Mouse (Mus musculus) left cerebral cortex, adult 6 months (tissue): ENCODE data around the gene Nt5c1b. TPM values are rescaled to one million over a fixed set of nuclear protein-coding genes. Genes with fewer than 3 reads are reported as not detected.

ENCODE experiments used
- long read RNA-seq, 2 experiments: library from polyadenylated mRNA; unstranded; transcript quantifications; one replicate each; pipeline ENCODE4 v2.0.0; 2019 to 2020
- polyA plus RNA-seq: library from polyadenylated mRNA; unstranded; fragments of <200 nt; fragmentation: Nextera tagmentation; gene quantifications from 2 replicates; pipeline ENCODE4 v1.2.3, GENCODE M21; 2021

Gene Nt5c1b
- not detected in 2 replicates for polyA plus RNA-seq
- long read RNA-seq, experiment 1: 0 reads
- long read RNA-seq, experiment 2: 0 reads

GRCm38 (mm10) chr12:10369673-10370072 lies at the start of gene Nt5c1b:
Gene Nt5c1b, plus strand, starts transcription at chr12:10369973.

GRCm38 (mm10) chr12:10390671-10391441 lies 21.1 kb downstream of the Nt5c1b start, which contains the start of gene Rdh14:
Gene Rdh14, plus strand, starts transcription at chr12:10390772.

Other genes starting within 250 kb of the Nt5c1b start
- gene Rdh14, start 20.8 kb downstream of the Nt5c1b start, polyA plus RNA-seq: 58.7 and 71.4 TPM in 2 replicates